Mouse (Mus musculus): ENCODE measurements at regions not wholly inside any gene's neighbourhood (a gene's known extent, or its start where the extent isn't known, plus 50 kb on each side); places are given as distances from the start of the nearest gene placed in this dataset.

GRCm38 (mm10) chr17:84873554-84873953 lies 83.0 kb upstream of the Lrpprc start:
- TF ChIP-seq POLR2A (IDR thresholded peaks at IDR 0.05; ENCODE audit: insufficient read depth, low read depth, low read length) (no peak), CTCF (IDR thresholded peaks at IDR 0.05; ENCODE audit: insufficient read depth, low read depth, low read length) (no peak)
